Mouse (Mus musculus) forebrain, postnatal 0 days (tissue): ENCODE results near the gene Gm17555. TPM values are rescaled to one million over a fixed set of nuclear protein-coding genes. Genes with fewer than 3 reads are reported as not detected.

Source experiments
- ATAC-seq: fragments of 200-750 bp; cut with Nextera tagmentation; 2 replicates; pipeline ENCODE4 v1.8.0; 2017; ENCODE audit warnings: mild to moderate bottlenecking, moderate library complexity
- DNase-seq: peaks from one replicate; pipeline ENCODE4 v3.0.0-alpha.2; 2015
- H3K27ac ChIP-seq: fragments of 300-500 bp; sonication (generic); 2 replicates; pipeline ENCODE4 v1.5.1; 2014; ENCODE audit warnings: low read depth, mild to moderate bottlenecking, antibody characterized with exemption, low read length, moderate library complexity, mixed read lengths
- H3K27me3 ChIP-seq: fragments of 300-500 bp; sonication (generic); 2 replicates; pipeline ENCODE4 v1.6.1; 2014; ENCODE audit warnings: mild to moderate bottlenecking, low read length, mixed read lengths; ENCODE audit not compliant: insufficient read depth
- H3K36me3 ChIP-seq: fragments of 300-500 bp; sonication (generic); 2 replicates; pipeline ENCODE4 v1.6.1; 2014; ENCODE audit warnings: mild to moderate bottlenecking, moderate library complexity; ENCODE audit not compliant: insufficient read depth
- H3K4me1 ChIP-seq: fragments of 300-500 bp; sonication (generic); 2 replicates; pipeline ENCODE4 v1.6.1; 2014; ENCODE audit warnings: antibody characterized with exemption; ENCODE audit not compliant: insufficient read depth
- H3K4me2 ChIP-seq: fragments of 300-500 bp; sonication (generic); 2 replicates; pipeline ENCODE4 v1.6.1; 2014; ENCODE audit warnings: low read depth, mild to moderate bottlenecking, moderate library complexity
- H3K4me3 ChIP-seq: fragments of 300-500 bp; sonication (generic); 2 replicates; pipeline ENCODE4 v1.5.1; 2014; ENCODE audit warnings: low read depth, low read length, mixed read lengths
- H3K9ac ChIP-seq: fragments of 300-500 bp; sonication (generic); 2 replicates; pipeline ENCODE4 v1.6.1; 2014; ENCODE audit warnings: mild to moderate bottlenecking
- H3K9me3 ChIP-seq: fragments of 300-500 bp; sonication (generic); 2 replicates; pipeline ENCODE4 v1.6.1; 2016; ENCODE audit warnings: low read length
- CTCF ChIP-seq: sonication (generic); IDR thresholded peaks from 2 replicates; pipeline ENCODE4 v1.5.1; 2016; ENCODE audit warnings: antibody characterized with exemption, control low read depth, low read depth
- WGBS: fragments of 180-500 bp; shearing (Covaris S2); extraction: QIAGEN DNeasy Blood & Tissue Kit; methylation state at CpG from one replicate; pipeline ENCODE4 v1.1.7; 2014; 5-methylcytosine and 5-hydroxymethylcytosine counted together
- polyA plus RNA-seq: library from polyadenylated mRNA; unstranded; fragments of >200 nt; fragmentation: Nextera tagmentation; extraction: Ambion mirVana; gene quantifications from 2 replicates; pipeline ENCODE4 v1.2.1, GENCODE M21; 2015
- total RNA-seq: library from RNA; depleted of rRNA; stranded (reverse); fragments of >200 nt; gene quantifications from 2 replicates; pipeline ENCODE4 v1.2.3, GENCODE M21; 2014; rRNA removed

Gm17555 gene
- total and polyA plus RNA-seq, 2 experiments from 2014 or later = not detected

DNA sequence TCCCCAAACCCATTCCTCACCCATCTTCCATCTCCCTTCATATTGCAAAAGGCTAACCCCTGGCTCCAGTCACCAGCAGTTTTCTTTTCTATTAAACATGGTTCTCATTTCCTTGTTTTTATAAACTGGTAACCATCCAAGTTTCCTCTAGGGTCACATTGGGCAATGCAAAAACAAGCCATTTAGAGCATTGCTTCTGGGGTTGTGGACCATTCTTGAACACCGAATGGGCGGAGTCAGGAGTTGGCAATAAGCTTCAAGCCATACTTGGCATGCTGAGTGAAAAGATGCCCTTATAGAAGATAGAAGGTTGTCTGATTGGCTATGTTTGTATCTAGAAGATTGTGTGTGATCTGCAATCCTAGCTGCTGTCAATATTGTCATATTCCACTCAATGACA is 33.6 kb downstream of the Gm17555 start:
- no peaks in the 10 kb centered on the region for H3K4me1 ChIP-seq
- H3K27ac ChIP-seq = no peak overlapping the region
- ATAC-seq (no peak), DNase-seq (no peak)
- H3K9me3 ChIP-seq = no peaks in the 10 kb centered on the region
- no peak for TF ChIP-seq CTCF
- no peak overlapping the region for H3K4me2 ChIP-seq
- no peak overlapping the region for H3K4me3 ChIP-seq
- 90% methylated on average over 2 of the region's 2 CpGs for WGBS
- no peaks in the 10 kb centered on the region for H3K36me3 ChIP-seq
- no peak overlapping the region for H3K9ac ChIP-seq
- H3K27me3 ChIP-seq = no peaks in the 10 kb centered on the region

DNA sequence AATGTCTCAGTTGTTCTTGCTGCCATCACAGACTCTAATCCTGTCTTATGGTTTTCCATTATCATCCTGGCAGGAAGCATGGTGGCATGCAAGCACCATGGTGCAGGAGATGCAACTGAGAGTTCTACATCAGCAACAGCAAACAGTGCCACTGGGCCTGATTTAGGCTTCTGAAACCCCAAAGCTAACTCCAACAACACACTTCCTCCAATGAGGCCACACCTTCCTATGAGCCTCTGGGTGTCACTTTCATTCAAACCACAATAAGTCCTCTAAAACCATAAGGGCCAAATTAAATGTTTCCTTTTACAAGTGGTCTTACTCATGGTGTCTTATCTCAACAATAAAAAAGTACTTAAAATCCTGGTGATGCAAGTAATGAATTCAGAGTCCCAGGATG is 37.3 kb downstream of the Gm17555 start:
- H3K9me3 ChIP-seq = no peaks in the 10 kb centered on the region
- H3K36me3 ChIP-seq = no peaks in the 10 kb centered on the region
- DNase-seq = no peak
- TF ChIP-seq CTCF = no peak
- no peak overlapping the region for H3K9ac ChIP-seq
- H3K27ac ChIP-seq = no peak overlapping the region
- no peaks in the 10 kb centered on the region for H3K27me3 ChIP-seq
- no peak for ATAC-seq
- H3K4me1 ChIP-seq = no peaks in the 10 kb centered on the region
- no peak overlapping the region for H3K4me3 ChIP-seq
- no peak overlapping the region for H3K4me2 ChIP-seq

Other genes with a start within 250 kb of the Gm17555 start
- gene Fgf7, start 180.4 kb upstream of the Gm17555 start, total RNA-seq = 0.15 and 0.48 TPM in 2 replicates
- gene Fgf7, start 180.4 kb upstream of the Gm17555 start, polyA plus RNA-seq = 0.23 and 0.31 TPM in 2 replicates
- gene Fam227b, start 63.1 kb upstream of the Gm17555 start, total RNA-seq = not detected in 2 replicates
- gene Fam227b, start 63.1 kb upstream of the Gm17555 start, polyA plus RNA-seq = not detected in 2 replicates
- gene Dtwd1, start 63.0 kb upstream of the Gm17555 start, total RNA-seq = 9.6 and 12.2 TPM in 2 replicates
- 19.8 and 21.7 TPM in 2 replicates for gene Dtwd1, start 63.0 kb upstream of the Gm17555 start, polyA plus RNA-seq